Mouse (Mus musculus) neural tube, embryonic 12.5 days (tissue): Measurements from ENCODE around the gene Yjefn3. TPM values are rescaled to one million over a fixed set of nuclear protein-coding genes. Genes with fewer than 3 reads are reported as not detected.
A peak's percentile ranks its signal among the peaks of the same experiment; 100 is the strongest.

Experiments
- ATAC-seq: fragments of 200-750 bp; cut with Nextera tagmentation; 2 replicates; pipeline ENCODE4 v1.8.0; 2017; ENCODE audit warnings: low read depth, mild to moderate bottlenecking, moderate TSS enrichment, moderate library complexity; ENCODE audit not compliant: low FRiP score
- H3K27ac ChIP-seq: fragments of 300-500 bp; sonication (generic); 2 replicates; pipeline ENCODE4 v1.5.1; 2016
- H3K27me3 ChIP-seq: fragments of 300-500 bp; sonication (generic); replicated peaks from 2 replicates; pipeline ENCODE4 v1.6.1; 2016; ENCODE audit warnings: mild to moderate bottlenecking
- H3K36me3 ChIP-seq: fragments of 300-500 bp; sonication (generic); 2 replicates; pipeline ENCODE4 v1.6.1; 2016; ENCODE audit warnings: mild to moderate bottlenecking
- H3K4me1 ChIP-seq: fragments of 300-500 bp; sonication (generic); 2 replicates; pipeline ENCODE4 v1.6.1; 2016
- H3K4me2 ChIP-seq: fragments of 300-500 bp; sonication (generic); replicated peaks from 2 replicates; pipeline ENCODE4 v1.6.1; 2016; ENCODE audit warnings: mild to moderate bottlenecking
- H3K4me3 ChIP-seq: fragments of 300-500 bp; sonication (generic); 2 replicates; pipeline ENCODE4 v1.5.1; 2016
- H3K9ac ChIP-seq: fragments of 300-500 bp; sonication (generic); 2 replicates; pipeline ENCODE4 v1.6.1; 2016; ENCODE audit warnings: mild to moderate bottlenecking
- H3K9me3 ChIP-seq: fragments of 300-500 bp; sonication (generic); 2 replicates; pipeline ENCODE4 v1.6.1; 2016; ENCODE audit warnings: mild to moderate bottlenecking
- WGBS: fragments of 180-500 bp; shearing (Covaris S2); methylation state at CpG from one replicate; pipeline ENCODE4 v1.1.7; 2016; 5-methylcytosine and 5-hydroxymethylcytosine counted together
- polyA plus RNA-seq: library from polyadenylated mRNA; unstranded; fragments of >200 nt; fragmentation: Nextera tagmentation; extraction: Ambion mirVana; gene quantifications from 2 replicates; pipeline ENCODE4 v1.2.1, GENCODE M21; 2016

Yjefn3 gene
- polyA plus RNA-seq, 1 experiment from 2014 or later, result 8.4 TPM

- peaks cover 17% of the 10 kb centered on the region for H3K36me3 ChIP-seq
- H3K27me3 ChIP-seq, result no peaks in the 10 kb centered on the region
- H3K27ac ChIP-seq, result no peak overlapping the region
- H3K4me2 ChIP-seq, result peak overlapping the region; percentile 87
- H3K4me3 ChIP-seq, result no peak overlapping the region
- WGBS, result 80% methylated on average over 8 of the region's 8 CpGs
- H3K4me1 ChIP-seq, result peaks cover 27% of the 10 kb centered on the region
- H3K9me3 ChIP-seq, result no peaks in the 10 kb centered on the region
- ATAC-seq, result no peak
- H3K9ac ChIP-seq, result no peak overlapping the region
Measured at GRCm38 (mm10) chr8:69904096-69904495, 1.6 kb upstream of the Yjefn3 start.

GRCm38 (mm10) chr8:69903063-69903542 is 591 bp upstream of the Yjefn3 start:
- Histone ChIP-seq H3K4me2 (peak overlapping the region; percentile 87), H3K27ac (peak overlapping the region; percentile 59; the same call in 1 of the 2 replicates), H3K4me3 (peak overlapping the region; percentile 62), H3K36me3 (peaks cover 16% of the 10 kb centered on the region), H3K9ac (peak overlapping the region; percentile 71), H3K9me3 (no peaks in the 10 kb centered on the region), H3K27me3 (no peaks in the 10 kb centered on the region), H3K4me1 (peaks cover 27% of the 10 kb centered on the region)
- WGBS, result under 1% methylated on average over 45 of the region's 45 CpGs
- peak; percentile 91 for ATAC-seq

- WGBS, result 1% methylated on average over 41 of the region's 41 CpGs
- peaks cover 15% of the 10 kb centered on the region for H3K36me3 ChIP-seq
- no peaks in the 10 kb centered on the region for H3K27me3 ChIP-seq
- H3K9ac ChIP-seq, result peak overlapping the region; percentile 71
- no peaks in the 10 kb centered on the region for H3K9me3 ChIP-seq
- peak overlapping the region; percentile 87 for H3K4me2 ChIP-seq
- H3K4me1 ChIP-seq, result peaks cover 41% of the 10 kb centered on the region
- peak; percentile 54 for ATAC-seq
- peak overlapping the region; percentile 62 for H3K4me3 ChIP-seq
- H3K27ac ChIP-seq, result peak overlapping the region; percentile 67
Measured at GRCm38 (mm10) chr8:69901484-69902162, 889 bp downstream of the Yjefn3 start.

- Histone ChIP-seq H3K4me3 (peak overlapping the region; percentile 62), H3K27me3 (no peaks in the 10 kb centered on the region), H3K4me2 (peak overlapping the region; percentile 87), H3K9me3 (no peaks in the 10 kb centered on the region), H3K27ac (peak overlapping the region; percentile 67; the same call in 1 of the 2 replicates), H3K36me3 (peaks cover 18% of the 10 kb centered on the region), H3K9ac (peak overlapping the region; percentile 68), H3K4me1 (peaks cover 47% of the 10 kb centered on the region)
- WGBS, result 21% methylated on average over 12 of the region's 12 CpGs
- no peak for ATAC-seq
Measured at GRCm38 (mm10) chr8:69900895-69901451, 1.5 kb downstream of the Yjefn3 start.

GRCm38 (mm10) chr8:69899876-69900275 is 2.6 kb downstream of the Yjefn3 start:
- Histone ChIP-seq H3K4me2 (peak overlapping the region; percentile 87; the same call in 1 of the 2 replicates), H3K4me1 (peaks cover 55% of the 10 kb centered on the region), H3K27ac (no peak overlapping the region), H3K9me3 (no peaks in the 10 kb centered on the region), H3K27me3 (no peaks in the 10 kb centered on the region), H3K4me3 (no peak overlapping the region), H3K36me3 (peaks cover 19% of the 10 kb centered on the region), H3K9ac (no peak overlapping the region)
- ATAC-seq, result no peak
- 95% methylated on average over 2 of the region's 2 CpGs for WGBS

GRCm38 (mm10) chr8:69897857-69898256 is 4.7 kb downstream of the Yjefn3 start:
- Histone ChIP-seq H3K27me3 (no peaks in the 10 kb centered on the region), H3K4me1 (peaks cover 59% of the 10 kb centered on the region), H3K4me2 (no peak overlapping the region), H3K27ac (no peak overlapping the region), H3K9ac (no peak overlapping the region), H3K36me3 (peaks cover 31% of the 10 kb centered on the region), H3K4me3 (no peak overlapping the region), H3K9me3 (no peaks in the 10 kb centered on the region)
- ATAC-seq, result no peak
- WGBS, result 91% methylated on average over 6 of the region's 6 CpGs

- Histone ChIP-seq H3K9me3 (no peaks in the 10 kb centered on the region), H3K4me3 (no peak overlapping the region), H3K9ac (no peak overlapping the region), H3K4me1 (peaks cover 45% of the 10 kb centered on the region), H3K27me3 (no peaks in the 10 kb centered on the region; the same call in 1 of the 2 replicates), H3K36me3 (peaks cover 34% of the 10 kb centered on the region), H3K4me2 (no peak overlapping the region), H3K27ac (no peak overlapping the region)
- no peak for ATAC-seq
- 74% methylated on average over 4 of the region's 4 CpGs for WGBS
Measured at GRCm38 (mm10) chr8:69895772-69896451, 6.6 kb downstream of the Yjefn3 start.

- Histone ChIP-seq H3K27ac (no peak overlapping the region), H3K9ac (no peak overlapping the region), H3K4me3 (no peak overlapping the region), H3K9me3 (no peaks in the 10 kb centered on the region), H3K4me2 (no peak overlapping the region), H3K4me1 (peaks cover 35% of the 10 kb centered on the region; the same call in 1 of the 2 replicates), H3K27me3 (peaks cover 10% of the 10 kb centered on the region), H3K36me3 (peaks cover 34% of the 10 kb centered on the region)
- 50% methylated on average over 6 of the region's 6 CpGs for WGBS
- no peak for ATAC-seq
Measured at GRCm38 (mm10) chr8:69894836-69895332, 7.6 kb downstream of the Yjefn3 start.

GRCm38 (mm10) chr8:69893863-69894262 is 8.6 kb downstream of the Yjefn3 start:
- H3K9me3 ChIP-seq, result no peaks in the 10 kb centered on the region
- ATAC-seq, result no peak
- 37% methylated on average over 17 of the region's 17 CpGs for WGBS
- no peak overlapping the region for H3K4me2 ChIP-seq
- H3K4me1 ChIP-seq, result peaks cover 41% of the 10 kb centered on the region
- peaks cover 20% of the 10 kb centered on the region for H3K27me3 ChIP-seq
- no peak overlapping the region for H3K4me3 ChIP-seq
- no peak overlapping the region for H3K9ac ChIP-seq
- H3K36me3 ChIP-seq, result peaks cover 34% of the 10 kb centered on the region
- no peak overlapping the region for H3K27ac ChIP-seq

- Histone ChIP-seq H3K36me3 (peaks cover 16% of the 10 kb centered on the region), H3K9me3 (no peaks in the 10 kb centered on the region), H3K4me1 (peaks cover 40% of the 10 kb centered on the region), H3K4me3 (no peak overlapping the region), H3K9ac (no peak overlapping the region), H3K4me2 (0 out of 2 replicates have a peak overlapping the region, but pooled peaks have one; percentile 10), H3K27ac (no peak overlapping the region), H3K27me3 (peaks cover 50% of the 10 kb centered on the region)
- ATAC-seq, result no peak
- 44% methylated on average over 19 of the region's 19 CpGs for WGBS
Measured at GRCm38 (mm10) chr8:69890813-69891241, 11.7 kb downstream of the Yjefn3 start.

- Histone ChIP-seq H3K4me1 (peaks cover 28% of the 10 kb centered on the region), H3K27ac (no peak overlapping the region), H3K9ac (no peak overlapping the region), H3K9me3 (no peaks in the 10 kb centered on the region), H3K36me3 (peaks cover 12% of the 10 kb centered on the region), H3K27me3 (peaks cover 70% of the 10 kb centered on the region), H3K4me3 (peak overlapping the region; percentile 9; the same call in 1 of the 2 replicates), H3K4me2 (peak overlapping the region; percentile 50)
- ATAC-seq, result 0 out of 2 replicates have a peak, but pooled peaks have one; percentile 10
- 5% methylated on average over 32 of the region's 32 CpGs for WGBS
Measured at GRCm38 (mm10) chr8:69888902-69889301, 13.6 kb downstream of the Yjefn3 start.
